Mouse (Mus musculus): Measurements from ENCODE around the gene Sp140. TPM values are rescaled to one million over a fixed set of nuclear protein-coding genes. Genes with fewer than 3 reads are reported as not detected.
"Not testable (repeated sequence)": the region's sequence is repeated elsewhere in the genome, so short reads cannot be mapped to it uniquely, and the experiment has no call there.

Sp140 gene
- total and polyA plus RNA-seq, 3 experiments = 0.76 TPM; not detected in 2

GRCm38 (mm10) chr1:85650524-85650923, 50.3 kb downstream of the Sp140 start:
- not testable (repeated sequence) for H3K27me3 ChIP-seq (ENCODE audit: insufficient read depth, low read length); H3K36me3 ChIP-seq (replicated peaks); DNase-seq (ENCODE audit: low spot score); H3K4me3 ChIP-seq (ENCODE audit: low read depth, low read length); ATAC-seq (ENCODE audit: extremely low read depth, insufficient number of reproducible peaks, low FRiP score, poor library complexity, severe bottlenecking); H3K9me3 ChIP-seq (replicated peaks); H3K4me1 ChIP-seq (ENCODE audit: insufficient read depth, low read depth, low read length)

DNA sequence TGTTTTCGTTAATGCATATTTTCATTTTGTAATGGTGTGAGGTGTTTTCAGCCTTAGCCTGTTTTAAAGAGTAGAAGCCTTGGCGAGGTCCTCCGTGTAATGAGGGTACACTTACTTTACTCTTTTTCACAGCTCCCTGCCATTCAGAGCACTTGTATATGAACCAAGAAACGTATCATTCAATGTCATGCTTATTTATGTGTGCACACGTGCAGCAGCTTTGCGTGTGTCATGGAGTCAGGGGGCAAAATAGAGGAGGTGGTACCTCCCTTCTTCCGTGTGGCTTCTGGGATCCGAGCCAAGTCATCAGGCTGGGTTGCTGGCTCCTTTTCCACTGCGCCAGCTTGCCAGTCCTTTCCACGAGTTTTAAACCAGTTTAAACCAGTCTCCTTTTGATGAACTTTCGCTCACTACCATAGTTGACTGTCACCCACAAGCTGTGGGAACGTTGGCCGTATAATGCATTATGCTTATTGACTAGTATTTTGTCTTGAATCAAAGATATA, 51.6 kb downstream of the Sp140 start:
- not testable (repeated sequence) for H3K27me3 ChIP-seq (ENCODE audit: insufficient read depth, low read length); H3K36me3 ChIP-seq (replicated peaks); H3K4me1 ChIP-seq (ENCODE audit: insufficient read depth, low read depth, low read length); DNase-seq (ENCODE audit: low spot score); ATAC-seq (ENCODE audit: extremely low read depth, insufficient number of reproducible peaks, low FRiP score, poor library complexity, severe bottlenecking); H3K4me3 ChIP-seq (ENCODE audit: low read depth, low read length); H3K9me3 ChIP-seq (replicated peaks)

DNA sequence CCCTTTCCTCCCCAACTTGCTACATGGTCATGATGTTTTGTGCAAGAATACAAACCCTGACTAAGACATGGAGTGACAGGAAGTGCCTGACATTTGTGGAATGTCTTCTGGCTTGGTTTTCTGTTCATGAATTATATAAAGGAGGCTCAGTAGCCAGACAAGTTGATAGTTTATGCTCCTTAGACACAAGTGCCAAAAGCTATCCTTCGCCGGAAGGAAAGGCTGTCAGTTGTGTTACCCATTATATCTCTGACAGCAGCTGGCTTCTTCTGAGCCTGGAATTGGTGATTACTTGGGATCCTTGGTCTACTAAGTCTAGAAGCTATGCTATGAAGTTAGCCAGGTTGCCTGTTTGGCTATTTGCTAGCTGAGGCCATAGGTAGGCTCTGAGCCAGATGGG, 57.0 kb downstream of the Sp140 start:
- not testable (repeated sequence) for H3K36me3 ChIP-seq (replicated peaks); ATAC-seq (ENCODE audit: extremely low read depth, insufficient number of reproducible peaks, low FRiP score, poor library complexity, severe bottlenecking); H3K9me3 ChIP-seq (replicated peaks); H3K4me1 ChIP-seq (ENCODE audit: insufficient read depth, low read depth, low read length); H3K4me3 ChIP-seq (ENCODE audit: low read depth, low read length); H3K27me3 ChIP-seq (ENCODE audit: insufficient read depth, low read length); DNase-seq (ENCODE audit: low spot score)

DNA sequence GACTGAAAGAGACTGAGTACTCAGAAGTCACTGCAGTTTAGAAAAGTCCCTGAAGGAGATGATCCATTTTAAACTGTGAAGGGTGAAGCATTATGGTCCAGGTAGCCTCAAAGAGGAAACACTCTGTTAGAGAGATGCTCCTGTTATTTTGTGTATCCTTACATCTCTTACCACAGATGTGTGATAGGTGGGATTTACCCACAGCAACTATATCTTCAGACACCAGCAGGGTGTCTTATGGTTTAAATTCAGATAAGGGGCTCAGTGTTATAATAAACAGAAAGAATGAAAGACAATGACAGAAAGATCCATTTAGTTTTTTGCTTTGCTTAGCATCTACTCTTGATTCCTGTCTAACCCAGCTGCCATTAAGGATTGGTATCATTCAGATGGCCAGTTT, 64.1 kb downstream of the Sp140 start:
- no peak for ATAC-seq (ENCODE audit: extremely low read depth, insufficient number of reproducible peaks, low FRiP score, poor library complexity, severe bottlenecking)

GRCm38 (mm10) chr1:85680226-85680625, 80.0 kb downstream of the Sp140 start:
- no peak for ATAC-seq (ENCODE audit: extremely low read depth, insufficient number of reproducible peaks, low FRiP score, poor library complexity, severe bottlenecking)

More for the DNA sequence above, 64.1 kb downstream of the Sp140 start:
- Histone ChIP-seq H3K27me3 (ENCODE audit: insufficient read depth, low read length) (no peaks in the 10 kb centered on the region), H3K9me3 (replicated peaks) (peaks cover 26% of the 10 kb centered on the region), H3K4me3 (ENCODE audit: low read depth, low read length) (no peak overlapping the region), H3K36me3 (replicated peaks) (no peaks in the 10 kb centered on the region), H3K4me1 (ENCODE audit: insufficient read depth, low read depth, low read length) (no peaks in the 10 kb centered on the region)
- TF ChIP-seq POLR2AphosphoS5 (IDR thresholded peaks at IDR 0.05; ENCODE audit: insufficient replicate concordance, low read depth, low read length) (no peak), CTCF (IDR thresholded peaks at IDR 0.05; ENCODE audit: low read depth, low read length) (no peak), GATA2 (IDR thresholded peaks at IDR 0.05; ENCODE audit: borderline replicate concordance, low read depth, low read length) (no peak), GATA1 (IDR thresholded peaks at IDR 0.05; ENCODE audit: borderline replicate concordance, low read length) (no peak), TAL1 (conservative IDR thresholded peaks at IDR 0.05; ENCODE audit: low read depth, low read length) (no peak)
- DNase-seq (ENCODE audit: low spot score) = no peak

GRCm38 (mm10) chr1:85686666-85687065, 86.5 kb downstream of the Sp140 start:
- TF ChIP-seq TAL1 (conservative IDR thresholded peaks at IDR 0.05; ENCODE audit: low read depth, low read length) = no peak
- no peak for TF ChIP-seq GATA1 (IDR thresholded peaks at IDR 0.05; ENCODE audit: borderline replicate concordance, low read length)
- TF ChIP-seq GATA2 (IDR thresholded peaks at IDR 0.05; ENCODE audit: borderline replicate concordance, low read depth, low read length) = no peak
- no peak for TF ChIP-seq CTCF (IDR thresholded peaks at IDR 0.05; ENCODE audit: low read depth, low read length)
- no peak for TF ChIP-seq POLR2AphosphoS5 (IDR thresholded peaks at IDR 0.05; ENCODE audit: insufficient replicate concordance, low read depth, low read length)
- H3K4me3 ChIP-seq (ENCODE audit: low read depth, low read length) = no peak overlapping the region
- peaks cover 24% of the 10 kb centered on the region for H3K9me3 ChIP-seq (replicated peaks)
- DNase-seq (ENCODE audit: low spot score) (no peak), ATAC-seq (ENCODE audit: extremely low read depth, insufficient number of reproducible peaks, low FRiP score, poor library complexity, severe bottlenecking) (no peak)
- H3K27me3 ChIP-seq (ENCODE audit: insufficient read depth, low read length) = no peaks in the 10 kb centered on the region
- no peaks in the 10 kb centered on the region for H3K4me1 ChIP-seq (ENCODE audit: insufficient read depth, low read depth, low read length)
- H3K36me3 ChIP-seq (replicated peaks) = no peaks in the 10 kb centered on the region

More at GRCm38 (mm10) chr1:85680226-85680625, 80.0 kb downstream of the Sp140 start:
- Histone ChIP-seq H3K9me3 (replicated peaks) (peaks cover 39% of the 10 kb centered on the region), H3K4me3 (ENCODE audit: low read depth, low read length) (no peak overlapping the region), H3K36me3 (replicated peaks) (no peaks in the 10 kb centered on the region), H3K27me3 (ENCODE audit: insufficient read depth, low read length) (no peaks in the 10 kb centered on the region), H3K4me1 (ENCODE audit: insufficient read depth, low read depth, low read length) (no peaks in the 10 kb centered on the region)
- TF ChIP-seq POLR2AphosphoS5 (IDR thresholded peaks at IDR 0.05; ENCODE audit: insufficient replicate concordance, low read depth, low read length) = no peak
- no peak for TF ChIP-seq GATA2 (IDR thresholded peaks at IDR 0.05; ENCODE audit: borderline replicate concordance, low read depth, low read length)
- TF ChIP-seq GATA1 (IDR thresholded peaks at IDR 0.05; ENCODE audit: borderline replicate concordance, low read length) = no peak
- no peak for TF ChIP-seq CTCF (IDR thresholded peaks at IDR 0.05; ENCODE audit: low read depth, low read length)
- no peak for TF ChIP-seq TAL1 (conservative IDR thresholded peaks at IDR 0.05; ENCODE audit: low read depth, low read length)
- no peak for DNase-seq (ENCODE audit: low spot score)

- no peak for DNase-seq (ENCODE audit: low spot score)
- ATAC-seq (ENCODE audit: extremely low read depth, insufficient number of reproducible peaks, low FRiP score, poor library complexity, severe bottlenecking) = no peak
- no peak overlapping the region for H3K4me3 ChIP-seq (ENCODE audit: low read depth, low read length)
- TF ChIP-seq CTCF (IDR thresholded peaks at IDR 0.05; ENCODE audit: low read depth, low read length) (no peak), TAL1 (conservative IDR thresholded peaks at IDR 0.05; ENCODE audit: low read depth, low read length) (no peak), GATA1 (IDR thresholded peaks at IDR 0.05; ENCODE audit: borderline replicate concordance, low read length) (no peak), GATA2 (IDR thresholded peaks at IDR 0.05; ENCODE audit: borderline replicate concordance, low read depth, low read length) (no peak), POLR2AphosphoS5 (IDR thresholded peaks at IDR 0.05; ENCODE audit: insufficient replicate concordance, low read depth, low read length) (no peak)
- H3K9me3 ChIP-seq (replicated peaks) = peaks cover 23% of the 10 kb centered on the region
- no peaks in the 10 kb centered on the region for H3K27me3 ChIP-seq (ENCODE audit: insufficient read depth, low read length)
- H3K36me3 ChIP-seq (replicated peaks) = no peaks in the 10 kb centered on the region
- no peaks in the 10 kb centered on the region for H3K4me1 ChIP-seq (ENCODE audit: insufficient read depth, low read depth, low read length)
Observed at GRCm38 (mm10) chr1:85687346-85687745, 87.2 kb downstream of the Sp140 start.

All from G1E (cell line).